Mouse (Mus musculus): Measurements from ENCODE around the gene Rybp. TPM values are rescaled to one million over a fixed set of nuclear protein-coding genes. Genes with fewer than 3 reads are reported as not detected.

Rybp gene
- total RNA-seq (2021): 26.6 and 36.5 TPM in 2 replicates
- long read RNA-seq, experiment 1, partial matches to known transcripts: 0 of 2 reads
- long read RNA-seq, experiment 1, other reads (novel, unspliced or antisense): 2 of 2 reads
- long read RNA-seq, experiment 2: 0 reads

GRCm38 (mm10) chr6:100287334-100288015 is at the start of gene Rybp:
Rybp (minus strand) TSS chr6:100287485.
- DNase-seq: peak; percentile 97

- peak; percentile 60 for DNase-seq
Observed at GRCm38 (mm10) chr6:100336591-100337148, 49.4 kb upstream of the Rybp start.

- no peak for DNase-seq
Observed at GRCm38 (mm10) chr6:100335506-100336144, 48.3 kb upstream of the Rybp start.

- no peak for DNase-seq
Observed at GRCm38 (mm10) chr6:100333745-100334144, 46.5 kb upstream of the Rybp start.

GRCm38 (mm10) chr6:100332479-100332878 is 45.2 kb upstream of the Rybp start:
- DNase-seq: no peak

GRCm38 (mm10) chr6:100331582-100331981 is 44.3 kb upstream of the Rybp start:
- DNase-seq: no peak

- DNase-seq: no peak
Observed at GRCm38 (mm10) chr6:100331055-100331454, 43.8 kb upstream of the Rybp start.

- DNase-seq: no peak
Observed at GRCm38 (mm10) chr6:100329542-100329941, 42.3 kb upstream of the Rybp start.

- peak; percentile 93 for DNase-seq
Observed at GRCm38 (mm10) chr6:100327050-100327449, 39.8 kb upstream of the Rybp start.

- peak; percentile 56 for DNase-seq
Observed at GRCm38 (mm10) chr6:100323756-100324430, 36.6 kb upstream of the Rybp start.

GRCm38 (mm10) chr6:100322561-100322960 is 35.3 kb upstream of the Rybp start:
- no peak for DNase-seq

- no peak for DNase-seq
Observed at GRCm38 (mm10) chr6:100322145-100322544, 34.9 kb upstream of the Rybp start.

- no peak for DNase-seq
Observed at GRCm38 (mm10) chr6:100314201-100314600, 26.9 kb upstream of the Rybp start.

- no peak for DNase-seq
Observed at GRCm38 (mm10) chr6:100311167-100311566, 23.9 kb upstream of the Rybp start.

GRCm38 (mm10) chr6:100304831-100305230 is 17.5 kb upstream of the Rybp start:
- no peak for DNase-seq

- no peak for DNase-seq
Observed at GRCm38 (mm10) chr6:100301410-100302108, 14.3 kb upstream of the Rybp start.

GRCm38 (mm10) chr6:100300831-100301230 is 13.5 kb upstream of the Rybp start:
- DNase-seq: no peak

GRCm38 (mm10) chr6:100298945-100299344 is 11.7 kb upstream of the Rybp start:
- peak; percentile 47 for DNase-seq

GRCm38 (mm10) chr6:100297536-100297935 is 10.3 kb upstream of the Rybp start:
- no peak for DNase-seq

GRCm38 (mm10) chr6:100292411-100292810 is 5.1 kb upstream of the Rybp start:
- no peak for DNase-seq

- DNase-seq: no peak
Observed at GRCm38 (mm10) chr6:100289058-100289457, 1.8 kb upstream of the Rybp start.

GRCm38 (mm10) chr6:100288730-100289035 is 1.4 kb upstream of the Rybp start:
- peak; percentile 21 for DNase-seq

All from adrenal gland, postnatal 14 days (tissue).